Mouse (Mus musculus): Measurements from ENCODE around the gene Plpp1. TPM values are rescaled to one million over a fixed set of nuclear protein-coding genes. Genes with fewer than 3 reads are reported as not detected.

Plpp1 gene
- polyA plus RNA-seq, 1 experiment from 2014 or later = 81.5 TPM

DNA sequence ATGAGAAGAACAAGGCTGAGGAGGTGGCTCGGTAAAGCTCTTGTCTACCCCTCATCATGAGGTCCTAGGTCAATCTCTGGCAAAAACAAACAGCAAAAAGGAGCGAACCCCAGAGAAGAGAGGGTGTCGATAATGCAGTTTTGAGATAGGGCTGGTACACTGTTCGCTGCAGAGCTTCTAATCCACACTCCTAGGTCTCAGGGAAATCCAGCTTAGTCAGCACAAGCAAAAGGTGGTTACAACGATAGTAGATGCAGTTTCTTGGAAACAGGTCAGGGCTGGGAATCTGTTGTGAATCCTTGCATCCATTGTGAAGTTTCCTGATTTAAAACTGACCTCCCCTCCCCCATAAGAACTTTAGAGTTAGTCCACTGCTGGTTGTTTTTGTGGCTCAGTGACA lies 9.8 kb upstream of the Plpp1 start:
- H3K9me3 ChIP-seq (ENCODE audit: control insufficient read depth, low read length) = no peaks in the 10 kb centered on the region
- no peak overlapping the region for H3K4me2 ChIP-seq (ENCODE audit: low read depth, low read length)
- no peaks in the 10 kb centered on the region for H3K36me3 ChIP-seq (ENCODE audit: control insufficient read depth, insufficient read depth, low read length)
- no peaks in the 10 kb centered on the region for H3K27me3 ChIP-seq (ENCODE audit: control insufficient read depth, insufficient read depth, low read depth, low read length)
- H3K9ac ChIP-seq (ENCODE audit: low read length) = no peak overlapping the region
- no peaks in the 10 kb centered on the region for H3K4me1 ChIP-seq (replicated peaks; ENCODE audit: control insufficient read depth, insufficient read depth, low read length)
- WGBS = 66% methylated on average over 5 of the region's 5 CpGs
- no peak overlapping the region for H3K27ac ChIP-seq (ENCODE audit: low read length)
- ATAC-seq (ENCODE audit: low read depth) = no peak
- no peak overlapping the region for H3K4me3 ChIP-seq (ENCODE audit: low read length)

DNA sequence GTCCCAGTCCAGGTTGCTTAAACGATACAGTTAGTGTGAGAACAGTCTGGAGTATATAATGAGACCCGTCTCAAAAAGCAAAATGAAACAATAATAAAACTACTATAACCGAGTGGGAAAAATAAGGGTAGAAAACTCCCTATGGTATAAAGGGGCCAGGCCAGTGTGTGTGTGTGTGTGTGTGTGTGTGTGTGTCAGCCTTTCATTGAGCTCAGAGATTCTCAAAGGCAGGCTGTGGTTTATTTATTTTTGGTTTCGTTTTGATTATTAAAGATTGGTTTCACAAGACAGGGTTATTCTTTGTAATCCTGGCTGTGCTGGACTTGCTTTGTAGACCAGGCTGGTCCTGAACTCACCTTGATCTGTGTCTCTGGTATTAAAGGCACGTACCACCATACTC lies 8.7 kb upstream of the Plpp1 start:
- WGBS = 73% methylated on average over 5 of the region's 5 CpGs
- H3K36me3 ChIP-seq (ENCODE audit: control insufficient read depth, insufficient read depth, low read length) = no peaks in the 10 kb centered on the region
- no peak overlapping the region for H3K4me3 ChIP-seq (ENCODE audit: low read length)
- no peak overlapping the region for H3K27ac ChIP-seq (ENCODE audit: low read length)
- ATAC-seq (ENCODE audit: low read depth) = no peak
- H3K4me2 ChIP-seq (ENCODE audit: low read depth, low read length) = no peak overlapping the region
- no peaks in the 10 kb centered on the region for H3K4me1 ChIP-seq (replicated peaks; ENCODE audit: control insufficient read depth, insufficient read depth, low read length)
- no peaks in the 10 kb centered on the region for H3K27me3 ChIP-seq (ENCODE audit: control insufficient read depth, insufficient read depth, low read depth, low read length)
- H3K9ac ChIP-seq (ENCODE audit: low read length) = no peak overlapping the region
- H3K9me3 ChIP-seq (ENCODE audit: control insufficient read depth, low read length) = no peaks in the 10 kb centered on the region

GRCm38 (mm10) chr13:112798243-112798952 lies 2.2 kb upstream of the Plpp1 start:
- Histone ChIP-seq H3K9ac (ENCODE audit: low read length) (no peak overlapping the region), H3K4me2 (ENCODE audit: low read depth, low read length) (no peak overlapping the region), H3K9me3 (ENCODE audit: control insufficient read depth, low read length) (no peaks in the 10 kb centered on the region), H3K27ac (ENCODE audit: low read length) (no peak overlapping the region), H3K36me3 (ENCODE audit: control insufficient read depth, insufficient read depth, low read length) (no peaks in the 10 kb centered on the region), H3K4me3 (ENCODE audit: low read length) (no peak overlapping the region), H3K27me3 (ENCODE audit: control insufficient read depth, insufficient read depth, low read depth, low read length) (no peaks in the 10 kb centered on the region), H3K4me1 (replicated peaks; ENCODE audit: control insufficient read depth, insufficient read depth, low read length) (peaks cover 7% of the 10 kb centered on the region)
- WGBS = 88% methylated on average over 9 of the region's 9 CpGs
- ATAC-seq (ENCODE audit: low read depth) = no peak

DNA sequence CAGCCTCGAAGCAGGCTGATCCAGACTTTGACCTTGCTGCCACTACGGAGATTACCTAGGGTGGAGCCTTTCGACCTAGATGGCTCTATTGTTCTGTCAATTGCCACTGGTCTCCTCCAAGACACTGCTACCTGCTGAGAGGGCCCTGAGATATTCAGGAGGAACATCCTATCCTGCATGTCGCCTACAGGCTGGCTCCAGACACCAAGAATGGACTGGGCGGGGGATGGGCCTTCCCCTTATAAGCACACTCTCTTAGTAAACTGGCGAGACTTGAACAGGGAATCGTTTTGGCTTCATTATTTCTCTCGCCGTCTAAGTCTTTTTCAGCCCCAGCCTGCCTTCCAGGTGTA lies 1.7 kb upstream of the Plpp1 start:
- H3K9ac ChIP-seq (ENCODE audit: low read length) = no peak overlapping the region
- peaks cover 10% of the 10 kb centered on the region for H3K4me1 ChIP-seq (replicated peaks; ENCODE audit: control insufficient read depth, insufficient read depth, low read length)
- H3K9me3 ChIP-seq (ENCODE audit: control insufficient read depth, low read length) = no peaks in the 10 kb centered on the region
- no peak overlapping the region for H3K4me2 ChIP-seq (ENCODE audit: low read depth, low read length)
- no peaks in the 10 kb centered on the region for H3K36me3 ChIP-seq (ENCODE audit: control insufficient read depth, insufficient read depth, low read length)
- no peak overlapping the region for H3K4me3 ChIP-seq (ENCODE audit: low read length)
- H3K27me3 ChIP-seq (ENCODE audit: control insufficient read depth, insufficient read depth, low read depth, low read length) = no peaks in the 10 kb centered on the region
- ATAC-seq (ENCODE audit: low read depth) = no peak
- no peak overlapping the region for H3K27ac ChIP-seq (ENCODE audit: low read length)
- 83% methylated on average over 9 of the region's 9 CpGs for WGBS

GRCm38 (mm10) chr13:112799721-112800241 lies 811 bp upstream of the Plpp1 start:
- H3K9ac ChIP-seq (ENCODE audit: low read length) = no peak overlapping the region
- H3K27ac ChIP-seq (ENCODE audit: low read length) = no peak overlapping the region
- 76% methylated on average over 8 of the region's 8 CpGs for WGBS
- no peak for ATAC-seq (ENCODE audit: low read depth)
- H3K4me1 ChIP-seq (replicated peaks; ENCODE audit: control insufficient read depth, insufficient read depth, low read length) = peaks cover 10% of the 10 kb centered on the region
- no peak overlapping the region for H3K4me2 ChIP-seq (ENCODE audit: low read depth, low read length)
- no peaks in the 10 kb centered on the region for H3K27me3 ChIP-seq (ENCODE audit: control insufficient read depth, insufficient read depth, low read depth, low read length)
- H3K36me3 ChIP-seq (ENCODE audit: control insufficient read depth, insufficient read depth, low read length) = no peaks in the 10 kb centered on the region
- no peaks in the 10 kb centered on the region for H3K9me3 ChIP-seq (ENCODE audit: control insufficient read depth, low read length)
- no peak overlapping the region for H3K4me3 ChIP-seq (ENCODE audit: low read length)

DNA sequence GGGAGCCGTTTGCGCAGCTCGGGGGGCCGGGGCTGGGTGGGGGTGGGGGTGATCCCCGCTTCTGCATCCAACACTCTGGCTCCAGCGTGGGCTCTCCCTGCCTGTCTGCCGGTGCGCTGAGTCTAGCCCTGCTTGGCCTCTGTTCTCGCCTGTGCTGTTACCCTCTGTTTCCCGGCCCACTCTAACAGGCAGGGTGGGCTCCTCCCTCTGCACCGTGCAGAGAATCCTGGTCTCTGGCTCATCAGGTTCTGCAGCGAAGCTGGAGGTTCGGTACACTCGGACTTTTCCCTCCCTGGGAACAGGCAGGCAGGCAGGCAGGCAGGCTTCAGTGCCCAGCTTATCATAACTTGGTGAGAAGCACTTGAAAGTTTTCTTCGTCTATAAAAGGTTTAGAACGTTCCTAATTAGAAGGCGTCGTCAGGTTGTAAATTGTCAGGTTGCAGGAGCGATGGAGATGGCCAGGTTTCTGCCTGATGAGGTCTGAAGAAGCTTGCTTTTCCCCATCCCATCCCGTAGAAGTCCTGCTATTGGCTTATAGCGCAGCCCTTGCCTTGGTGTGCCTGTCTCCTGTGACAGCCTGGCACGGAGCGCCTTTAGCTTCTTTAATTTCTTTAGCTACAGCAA lies 901 bp downstream of the Plpp1 start:
- WGBS = under 1% methylated on average over 22 of the region's 23 CpGs
- peak overlapping the region; percentile 91 for H3K4me3 ChIP-seq (ENCODE audit: low read length)
- peak overlapping the region; percentile 97 for H3K27ac ChIP-seq (ENCODE audit: low read length)
- H3K9me3 ChIP-seq (ENCODE audit: control insufficient read depth, low read length) = 0 out of 2 replicates have a peak, but pooled peaks cover 2% of the 10 kb centered on the region
- peaks cover 10% of the 10 kb centered on the region for H3K4me1 ChIP-seq (replicated peaks; ENCODE audit: control insufficient read depth, insufficient read depth, low read length)
- H3K36me3 ChIP-seq (ENCODE audit: control insufficient read depth, insufficient read depth, low read length) = peaks cover 14% of the 10 kb centered on the region
- no peaks in the 10 kb centered on the region for H3K27me3 ChIP-seq (ENCODE audit: control insufficient read depth, insufficient read depth, low read depth, low read length)
- H3K4me2 ChIP-seq (ENCODE audit: low read depth, low read length) = peak overlapping the region; percentile 87
- peak; percentile 48 for ATAC-seq (ENCODE audit: low read depth)
- H3K9ac ChIP-seq (ENCODE audit: low read length) = peak overlapping the region; percentile 92

DNA sequence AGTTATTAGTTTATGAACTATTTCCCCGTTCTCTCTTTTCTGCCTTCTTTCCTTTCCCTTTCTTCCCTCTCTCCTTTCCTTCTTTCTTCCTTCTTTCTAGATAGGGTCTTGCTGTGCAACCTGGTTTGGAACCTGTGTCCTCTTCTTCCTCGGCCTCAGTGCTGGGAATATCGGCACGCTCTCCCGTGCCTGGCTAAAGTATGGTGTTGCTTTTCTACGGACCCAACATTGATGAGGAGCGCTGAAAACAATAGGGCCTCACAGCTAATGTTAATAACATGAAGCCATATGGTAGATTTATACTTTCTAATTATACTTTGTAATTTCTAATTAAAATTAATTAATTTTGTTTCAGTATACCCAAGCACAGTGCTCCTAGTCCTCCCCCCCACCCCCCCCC lies 2.5 kb downstream of the Plpp1 start:
- H3K27me3 ChIP-seq (ENCODE audit: control insufficient read depth, insufficient read depth, low read depth, low read length) = no peaks in the 10 kb centered on the region
- 0 out of 2 replicates have a peak, but pooled peaks cover 2% of the 10 kb centered on the region for H3K9me3 ChIP-seq (ENCODE audit: control insufficient read depth, low read length)
- no peak overlapping the region for H3K4me3 ChIP-seq (ENCODE audit: low read length)
- H3K36me3 ChIP-seq (ENCODE audit: control insufficient read depth, insufficient read depth, low read length) = peaks cover 20% of the 10 kb centered on the region
- H3K9ac ChIP-seq (ENCODE audit: low read length) = no peak overlapping the region
- H3K27ac ChIP-seq (ENCODE audit: low read length) = no peak overlapping the region
- WGBS = 93% methylated on average over 7 of the region's 7 CpGs
- H3K4me2 ChIP-seq (ENCODE audit: low read depth, low read length) = peak overlapping the region; percentile 19; the same call in 1 of the 2 replicates
- ATAC-seq (ENCODE audit: low read depth) = no peak
- peaks cover 10% of the 10 kb centered on the region for H3K4me1 ChIP-seq (replicated peaks; ENCODE audit: control insufficient read depth, insufficient read depth, low read length)

DNA sequence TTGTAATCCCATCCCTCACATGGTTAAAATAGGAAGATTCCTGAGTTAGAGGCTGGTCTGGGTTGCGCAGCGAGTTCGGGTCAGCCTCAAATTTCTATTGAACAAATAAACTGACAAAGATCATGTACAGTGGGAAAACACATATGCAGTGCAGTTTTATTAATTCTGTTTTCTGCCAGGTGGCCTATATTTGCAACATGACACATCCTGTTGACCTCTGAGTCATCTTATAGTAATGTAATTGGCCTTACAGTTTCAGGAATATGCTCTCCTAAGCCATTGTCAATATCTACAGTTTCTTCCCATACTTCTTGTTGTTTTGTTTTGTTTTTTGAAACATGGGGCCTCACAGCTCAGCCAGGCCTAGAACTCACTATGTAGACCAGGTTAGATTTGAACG lies 3.1 kb downstream of the Plpp1 start:
- Histone ChIP-seq H3K4me1 (replicated peaks; ENCODE audit: control insufficient read depth, insufficient read depth, low read length) (peaks cover 10% of the 10 kb centered on the region), H3K4me3 (ENCODE audit: low read length) (no peak overlapping the region), H3K27me3 (ENCODE audit: control insufficient read depth, insufficient read depth, low read depth, low read length) (no peaks in the 10 kb centered on the region), H3K9me3 (ENCODE audit: control insufficient read depth, low read length) (0 out of 2 replicates have a peak, but pooled peaks cover 2% of the 10 kb centered on the region), H3K27ac (ENCODE audit: low read length) (no peak overlapping the region), H3K9ac (ENCODE audit: low read length) (no peak overlapping the region), H3K36me3 (ENCODE audit: control insufficient read depth, insufficient read depth, low read length) (peaks cover 20% of the 10 kb centered on the region), H3K4me2 (ENCODE audit: low read depth, low read length) (no peak overlapping the region)
- WGBS = 74% methylated on average over 4 of the region's 4 CpGs
- no peak for ATAC-seq (ENCODE audit: low read depth)

DNA sequence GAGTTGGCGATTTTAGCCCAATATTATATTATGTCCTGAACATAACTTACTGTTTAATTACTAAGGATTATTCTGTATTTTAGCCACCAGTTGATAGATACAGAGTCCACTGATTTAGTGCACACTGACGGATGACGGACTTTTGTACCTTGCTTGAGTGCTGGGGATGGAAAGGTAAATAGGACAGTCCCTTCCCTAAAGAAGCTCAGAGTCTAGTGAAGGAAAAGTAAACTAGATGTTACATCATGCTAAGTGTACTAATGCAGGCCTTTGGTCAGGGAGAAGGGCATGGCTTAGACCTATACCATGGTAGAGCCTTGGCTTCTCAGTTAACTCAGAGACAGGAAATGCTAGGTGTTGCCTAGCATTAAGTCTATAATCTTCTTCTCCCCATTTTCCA lies 4.9 kb downstream of the Plpp1 start:
- 98% methylated on average over 3 of the region's 3 CpGs for WGBS
- Histone ChIP-seq H3K4me1 (replicated peaks; ENCODE audit: control insufficient read depth, insufficient read depth, low read length) (peaks cover 13% of the 10 kb centered on the region), H3K4me2 (ENCODE audit: low read depth, low read length) (no peak overlapping the region), H3K9me3 (ENCODE audit: control insufficient read depth, low read length) (0 out of 2 replicates have a peak, but pooled peaks cover 2% of the 10 kb centered on the region), H3K36me3 (ENCODE audit: control insufficient read depth, insufficient read depth, low read length) (peaks cover 23% of the 10 kb centered on the region), H3K27me3 (ENCODE audit: control insufficient read depth, insufficient read depth, low read depth, low read length) (no peaks in the 10 kb centered on the region), H3K9ac (ENCODE audit: low read length) (no peak overlapping the region), H3K27ac (ENCODE audit: low read length) (no peak overlapping the region), H3K4me3 (ENCODE audit: low read length) (no peak overlapping the region)
- ATAC-seq (ENCODE audit: low read depth) = no peak
